Mouse (Mus musculus): ENCODE measurements around the gene Zfhx3. TPM values are rescaled to one million over a fixed set of nuclear protein-coding genes. Genes with fewer than 3 reads are reported as not detected.

Zfhx3 gene
- polyA plus RNA-seq, 2 experiments, result 14.4 to 26.1 TPM

DNA sequence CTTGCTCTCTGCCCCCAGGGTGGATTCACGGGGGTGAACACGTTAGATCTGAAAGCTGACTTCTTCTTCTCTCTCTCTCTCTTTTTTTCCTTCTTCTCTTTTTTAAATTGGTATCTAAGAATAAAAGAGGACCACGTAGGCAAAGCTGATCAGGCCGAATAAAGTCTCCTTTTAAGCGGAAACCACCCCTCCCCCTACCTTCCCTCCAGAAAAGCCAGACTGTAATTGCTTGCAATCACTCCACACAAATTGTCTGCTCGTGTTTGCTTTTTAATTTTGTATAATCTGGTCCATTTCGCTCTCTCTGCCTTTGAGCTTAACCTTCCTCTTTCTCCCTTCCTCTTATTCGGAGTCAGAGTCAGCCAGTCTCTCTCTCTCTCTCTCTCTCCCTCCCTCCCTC, 372.6 kb downstream of the Zfhx3 start:
- WGBS, result 23% methylated on average over 8 of the region's 8 CpGs
- TF ChIP-seq POLR2A (IDR thresholded peaks at IDR 0.05; ENCODE audit: borderline replicate concordance, extremely low read depth, insufficient read depth, insufficient read length), result no peak
- Histone ChIP-seq H3K4me2 (replicated peaks; ENCODE audit: low read depth, low read length, severe bottlenecking) (no peak overlapping the region), H3K9ac (ENCODE audit: low read depth, low read length, severe bottlenecking) (no peak overlapping the region), H3K4me3 (replicated peaks; ENCODE audit: low read length) (no peak overlapping the region), H3K27me3 (ENCODE audit: control insufficient read depth, insufficient read depth, low read length) (no peaks in the 10 kb centered on the region), H3K36me3 (ENCODE audit: control insufficient read depth, insufficient read depth, low read length) (no peaks in the 10 kb centered on the region), H3K27ac (replicated peaks; ENCODE audit: low read depth, low read length) (no peak overlapping the region), H3K4me1 (ENCODE audit: control insufficient read depth, insufficient read depth, low read length) (0 out of 2 replicates have a peak, but pooled peaks cover 4% of the 10 kb centered on the region), H3K9me3 (ENCODE audit: control insufficient read depth, low read length) (no peaks in the 10 kb centered on the region)
- ATAC-seq (ENCODE audit: low FRiP score, low read depth) (no peak), DNase-seq (ENCODE audit: low spot score) (no peak)

- TF ChIP-seq POLR2A (IDR thresholded peaks at IDR 0.05; ENCODE audit: borderline replicate concordance, extremely low read depth, insufficient read depth, insufficient read length), result no peak
- Histone ChIP-seq H3K4me2 (replicated peaks; ENCODE audit: low read depth, low read length, severe bottlenecking) (no peak overlapping the region), H3K27me3 (ENCODE audit: control insufficient read depth, insufficient read depth, low read length) (no peaks in the 10 kb centered on the region), H3K36me3 (ENCODE audit: control insufficient read depth, insufficient read depth, low read length) (no peaks in the 10 kb centered on the region), H3K9ac (ENCODE audit: low read depth, low read length, severe bottlenecking) (no peak overlapping the region), H3K9me3 (ENCODE audit: control insufficient read depth, low read length) (no peaks in the 10 kb centered on the region), H3K4me1 (ENCODE audit: control insufficient read depth, insufficient read depth, low read length) (0 out of 2 replicates have a peak, but pooled peaks cover 4% of the 10 kb centered on the region), H3K27ac (replicated peaks; ENCODE audit: low read depth, low read length) (no peak overlapping the region), H3K4me3 (replicated peaks; ENCODE audit: low read length) (no peak overlapping the region)
- DNase-seq (ENCODE audit: low spot score) (no peak), ATAC-seq (ENCODE audit: low FRiP score, low read depth) (no peak)
- WGBS, result 79% methylated on average over 4 of the region's 4 CpGs
Observed at GRCm38 (mm10) chr8:108317532-108318093, 375.2 kb downstream of the Zfhx3 start.

- H3K27me3 ChIP-seq (ENCODE audit: control insufficient read depth, insufficient read depth, low read length), result no peaks in the 10 kb centered on the region
- 69% methylated on average over 2 of the region's 2 CpGs for WGBS
- no peaks in the 10 kb centered on the region for H3K4me1 ChIP-seq (ENCODE audit: control insufficient read depth, insufficient read depth, low read length)
- DNase-seq (ENCODE audit: low spot score) (no peak), ATAC-seq (ENCODE audit: low FRiP score, low read depth) (no peak)
- H3K9ac ChIP-seq (ENCODE audit: low read depth, low read length, severe bottlenecking), result no peak overlapping the region
- H3K27ac ChIP-seq (replicated peaks; ENCODE audit: low read depth, low read length), result no peak overlapping the region
- no peaks in the 10 kb centered on the region for H3K36me3 ChIP-seq (ENCODE audit: control insufficient read depth, insufficient read depth, low read length)
- H3K4me3 ChIP-seq (replicated peaks; ENCODE audit: low read length), result no peak overlapping the region
- H3K4me2 ChIP-seq (replicated peaks; ENCODE audit: low read depth, low read length, severe bottlenecking), result no peak overlapping the region
- TF ChIP-seq POLR2A (IDR thresholded peaks at IDR 0.05; ENCODE audit: borderline replicate concordance, extremely low read depth, insufficient read depth, insufficient read length), result no peak
- no peaks in the 10 kb centered on the region for H3K9me3 ChIP-seq (ENCODE audit: control insufficient read depth, low read length)
Observed at GRCm38 (mm10) chr8:108327711-108328110, 385.3 kb downstream of the Zfhx3 start.

GRCm38 (mm10) chr8:108348352-108348751, 405.9 kb downstream of the Zfhx3 start:
- DNase-seq (ENCODE audit: low spot score) (no peak), ATAC-seq (ENCODE audit: low FRiP score, low read depth) (no peak)
- Histone ChIP-seq H3K36me3 (ENCODE audit: control insufficient read depth, insufficient read depth, low read length) (no peaks in the 10 kb centered on the region), H3K9ac (ENCODE audit: low read depth, low read length, severe bottlenecking) (no peak overlapping the region), H3K4me3 (replicated peaks; ENCODE audit: low read length) (no peak overlapping the region), H3K9me3 (ENCODE audit: control insufficient read depth, low read length) (no peaks in the 10 kb centered on the region), H3K4me1 (ENCODE audit: control insufficient read depth, insufficient read depth, low read length) (no peaks in the 10 kb centered on the region), H3K4me2 (replicated peaks; ENCODE audit: low read depth, low read length, severe bottlenecking) (no peak overlapping the region), H3K27ac (replicated peaks; ENCODE audit: low read depth, low read length) (no peak overlapping the region), H3K27me3 (ENCODE audit: control insufficient read depth, insufficient read depth, low read length) (no peaks in the 10 kb centered on the region)
- 87% methylated on average over 14 of the region's 14 CpGs for WGBS
- TF ChIP-seq POLR2A (IDR thresholded peaks at IDR 0.05; ENCODE audit: borderline replicate concordance, extremely low read depth, insufficient read depth, insufficient read length), result no peak

GRCm38 (mm10) chr8:108348776-108349175, 406.3 kb downstream of the Zfhx3 start:
- Histone ChIP-seq H3K27ac (replicated peaks; ENCODE audit: low read depth, low read length) (no peak overlapping the region), H3K9me3 (ENCODE audit: control insufficient read depth, low read length) (no peaks in the 10 kb centered on the region), H3K4me2 (replicated peaks; ENCODE audit: low read depth, low read length, severe bottlenecking) (no peak overlapping the region), H3K4me3 (replicated peaks; ENCODE audit: low read length) (no peak overlapping the region), H3K27me3 (ENCODE audit: control insufficient read depth, insufficient read depth, low read length) (no peaks in the 10 kb centered on the region), H3K9ac (ENCODE audit: low read depth, low read length, severe bottlenecking) (no peak overlapping the region), H3K4me1 (ENCODE audit: control insufficient read depth, insufficient read depth, low read length) (no peaks in the 10 kb centered on the region), H3K36me3 (ENCODE audit: control insufficient read depth, insufficient read depth, low read length) (no peaks in the 10 kb centered on the region)
- DNase-seq (ENCODE audit: low spot score) (no peak), ATAC-seq (ENCODE audit: low FRiP score, low read depth) (no peak)
- TF ChIP-seq POLR2A (IDR thresholded peaks at IDR 0.05; ENCODE audit: borderline replicate concordance, extremely low read depth, insufficient read depth, insufficient read length), result no peak
- 57% methylated on average over 4 of the region's 4 CpGs for WGBS
